Mouse (Mus musculus): ENCODE data around the gene Smarcb1. TPM values are rescaled to one million over a fixed set of nuclear protein-coding genes. Genes with fewer than 3 reads are reported as not detected.

The Smarcb1 gene
- polyA plus RNA-seq (2016; fragmentation: Nextera tagmentation; extraction: Ambion mirVana) = 252 and 264 TPM in 2 replicates

DNA sequence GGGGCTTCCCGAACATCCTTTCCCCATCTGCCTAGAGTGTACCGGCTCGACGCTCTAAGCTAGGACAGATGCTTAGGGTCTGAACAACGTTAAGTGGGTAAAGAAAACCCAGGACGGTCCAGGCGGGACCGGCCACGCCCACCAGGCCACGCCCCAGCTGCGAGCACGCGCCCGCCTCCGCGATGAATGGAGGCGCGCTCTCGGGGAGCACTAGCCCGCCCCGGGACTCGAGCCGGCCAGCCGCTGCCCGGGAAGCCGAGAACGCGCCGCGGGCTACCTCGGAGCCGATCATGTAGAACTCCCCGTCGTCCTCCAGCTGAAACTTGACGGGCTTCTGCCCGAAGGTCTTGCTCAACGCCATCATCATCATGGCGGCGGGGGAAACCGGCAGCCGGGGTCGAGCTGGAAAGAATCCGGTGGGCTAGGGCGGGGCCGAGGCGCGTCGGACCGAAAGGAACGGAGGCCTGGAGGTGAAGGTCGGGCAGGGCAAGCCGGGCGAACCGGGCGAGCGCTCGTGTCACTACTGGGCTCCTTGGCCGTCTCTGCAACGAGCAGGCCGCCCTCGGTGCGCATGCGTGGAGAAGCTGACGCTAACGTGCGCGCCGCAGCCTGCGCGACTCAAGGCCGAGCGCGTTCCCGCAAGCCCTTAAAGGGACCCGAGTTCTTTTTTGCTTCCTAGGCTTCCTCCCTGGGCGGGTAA, at the start of gene Smarcb1:
Gene Smarcb1, minus strand, starts transcription at position 592 of the 700 bp plus-strand sequence.
- WGBS = under 1% methylated on average over 75 of the region's 76 CpGs
- H3K4me1 ChIP-seq (replicated peaks) = peaks cover 51% of the 10 kb centered on the region
- no peaks in the 10 kb centered on the region for H3K27me3 ChIP-seq
- no peaks in the 10 kb centered on the region for H3K9me3 ChIP-seq
- peak within 1 kb of the TSS; percentile 94 for H3K27ac ChIP-seq
- ATAC-seq (ENCODE audit: insufficient number of reproducible peaks, insufficient read depth, low FRiP score, low TSS enrichment, low read depth) = peak; percentile 80
- peak within 1 kb of the TSS; percentile 95 for H3K9ac ChIP-seq (replicated peaks)
- peak within 1 kb of the TSS; percentile 82 for H3K4me3 ChIP-seq (replicated peaks)
- H3K4me2 ChIP-seq = peak within 1 kb of the TSS; percentile 81
- H3K36me3 ChIP-seq = peaks cover 64% of the 10 kb centered on the region

DNA sequence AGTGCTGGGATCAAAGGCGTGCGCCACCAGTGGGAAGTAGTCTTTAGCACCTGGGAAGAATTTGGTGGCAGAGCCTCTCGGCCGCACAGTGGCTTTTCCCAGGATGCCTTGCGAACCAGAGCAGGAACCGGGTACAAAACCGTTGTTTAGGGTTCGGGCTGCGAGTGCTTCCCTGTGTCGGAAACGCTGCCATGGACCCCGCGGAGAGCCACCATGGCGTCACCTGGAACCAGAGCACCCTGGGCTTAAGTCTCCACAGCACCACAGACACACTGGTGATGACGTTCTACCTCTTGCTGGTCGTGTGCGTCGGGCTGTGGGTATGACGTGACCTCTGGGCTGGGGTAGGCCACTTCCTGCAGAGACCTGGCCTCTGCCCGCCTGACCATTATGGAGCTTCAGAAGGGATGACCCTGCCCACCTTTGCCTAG, 33.0 kb upstream of the Smarcb1 start, which contains the start of gene Gm5134:
Gene Gm5134, plus strand, starts transcription at position 134 of the 431 bp plus-strand sequence.
- peak within 1 kb of the TSS; percentile 23 for H3K4me3 ChIP-seq (replicated peaks)
- peak within 1 kb of the TSS; percentile 44 for H3K4me2 ChIP-seq
- ATAC-seq (ENCODE audit: insufficient number of reproducible peaks, insufficient read depth, low FRiP score, low TSS enrichment, low read depth) = no peak
- peaks cover 33% of the 10 kb centered on the region for H3K27me3 ChIP-seq
- whole genome bisulfite sequencing = 23% methylated on average over 20 of the region's 20 CpGs
- peaks cover 11% of the 10 kb centered on the region for H3K4me1 ChIP-seq (replicated peaks)
- no peak within 1 kb of the TSS for H3K27ac ChIP-seq
- no peaks in the 10 kb centered on the region for H3K9me3 ChIP-seq
- H3K9ac ChIP-seq (replicated peaks) = peak within 1 kb of the TSS; percentile 37; the same call in 1 of the 2 replicates
- no peaks in the 10 kb centered on the region for H3K36me3 ChIP-seq

- H3K27ac ChIP-seq = no peak overlapping the region
- H3K4me3 ChIP-seq (replicated peaks) = peak overlapping the region; percentile 50
- H3K9ac ChIP-seq (replicated peaks) = peak overlapping the region; percentile 65
- 5% methylated on average over 13 of the region's 13 CpGs for WGBS
- no peaks in the 10 kb centered on the region for H3K36me3 ChIP-seq
- H3K4me2 ChIP-seq = peak overlapping the region; percentile 87
- H3K27me3 ChIP-seq = peaks cover 39% of the 10 kb centered on the region
- no peaks in the 10 kb centered on the region for H3K9me3 ChIP-seq
- 0 out of 2 replicates have a peak, but pooled peaks have one; percentile 6 for ATAC-seq (ENCODE audit: insufficient number of reproducible peaks, insufficient read depth, low FRiP score, low TSS enrichment, low read depth)
- H3K4me1 ChIP-seq (replicated peaks) = peaks cover 11% of the 10 kb centered on the region
These were observed 30.1 kb upstream of the Smarcb1 start for GRCm38 (mm10) chr10:75951424-75952050.

DNA sequence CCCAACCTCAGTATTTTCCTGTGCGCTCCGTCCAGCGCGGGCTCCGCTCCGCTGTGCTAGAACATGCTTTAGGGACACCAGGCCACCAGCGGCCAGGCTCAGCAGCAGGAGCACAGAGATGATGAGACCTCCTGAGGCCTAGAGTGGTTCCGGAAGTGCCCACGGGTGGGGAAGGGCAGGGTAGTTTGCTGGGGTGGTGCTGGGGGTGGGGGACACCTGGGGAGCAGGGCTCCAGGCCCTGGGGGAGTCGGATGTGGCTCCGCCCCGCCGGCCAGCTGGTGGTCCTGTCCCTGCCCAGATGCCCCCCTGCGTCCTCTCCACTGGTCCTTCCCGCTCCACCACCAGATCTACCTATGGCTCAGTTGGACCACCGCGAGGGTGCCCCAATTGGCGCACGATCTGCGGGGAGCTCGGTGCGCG, 29.4 kb upstream of the Smarcb1 start:
- Histone ChIP-seq H3K4me3 (replicated peaks) (peak overlapping the region; percentile 50), H3K4me1 (replicated peaks) (peaks cover 11% of the 10 kb centered on the region), H3K27ac (no peak overlapping the region), H3K4me2 (peak overlapping the region; percentile 87), H3K9ac (replicated peaks) (peak overlapping the region; percentile 65), H3K36me3 (no peaks in the 10 kb centered on the region), H3K27me3 (peaks cover 39% of the 10 kb centered on the region), H3K9me3 (no peaks in the 10 kb centered on the region)
- 0 out of 2 replicates have a peak, but pooled peaks have one; percentile 39 for ATAC-seq (ENCODE audit: insufficient number of reproducible peaks, insufficient read depth, low FRiP score, low TSS enrichment, low read depth)
- 2% methylated on average over 23 of the region's 23 CpGs for WGBS

GRCm38 (mm10) chr10:75949053-75950045, 27.9 kb upstream of the Smarcb1 start:
- no peak for ATAC-seq (ENCODE audit: insufficient number of reproducible peaks, insufficient read depth, low FRiP score, low TSS enrichment, low read depth)
- no peaks in the 10 kb centered on the region for H3K9me3 ChIP-seq
- H3K4me3 ChIP-seq (replicated peaks) = no peak overlapping the region
- no peak overlapping the region for H3K9ac ChIP-seq (replicated peaks)
- no peaks in the 10 kb centered on the region for H3K36me3 ChIP-seq
- H3K4me1 ChIP-seq (replicated peaks) = peaks cover 11% of the 10 kb centered on the region
- no peak overlapping the region for H3K27ac ChIP-seq
- no peak overlapping the region for H3K4me2 ChIP-seq
- 77% methylated on average over 22 of the region's 22 CpGs for WGBS
- H3K27me3 ChIP-seq = peaks cover 35% of the 10 kb centered on the region

DNA sequence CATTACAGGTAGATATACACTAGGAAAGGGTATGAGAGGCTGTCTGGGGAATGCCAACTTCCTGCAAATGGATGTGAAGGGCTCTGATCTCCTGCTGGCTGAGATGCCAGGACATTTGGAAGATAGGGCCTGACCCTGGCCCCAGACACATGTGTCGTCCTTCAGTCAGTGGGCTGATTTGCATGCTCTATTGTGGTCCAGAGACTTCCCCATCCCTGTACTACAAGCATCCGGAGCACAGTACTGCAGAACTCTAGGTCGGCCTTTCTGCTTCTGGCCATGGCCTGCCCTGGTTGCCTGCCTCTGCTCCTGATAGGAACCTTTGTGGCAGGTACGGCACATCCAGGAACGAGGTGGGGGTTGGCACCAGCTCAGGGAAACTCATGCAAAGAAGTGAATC, 26.7 kb upstream of the Smarcb1 start:
- Histone ChIP-seq H3K9me3 (no peaks in the 10 kb centered on the region), H3K4me1 (replicated peaks) (peaks cover 11% of the 10 kb centered on the region), H3K27me3 (peaks cover 26% of the 10 kb centered on the region), H3K4me2 (no peak overlapping the region), H3K9ac (replicated peaks) (no peak overlapping the region), H3K36me3 (no peaks in the 10 kb centered on the region), H3K4me3 (replicated peaks) (no peak overlapping the region), H3K27ac (no peak overlapping the region)
- 76% methylated on average over 5 of the region's 5 CpGs for WGBS
- no peak for ATAC-seq (ENCODE audit: insufficient number of reproducible peaks, insufficient read depth, low FRiP score, low TSS enrichment, low read depth)

GRCm38 (mm10) chr10:75945896-75946295, 24.5 kb upstream of the Smarcb1 start:
- no peak for ATAC-seq (ENCODE audit: insufficient number of reproducible peaks, insufficient read depth, low FRiP score, low TSS enrichment, low read depth)
- 82% methylated on average over 7 of the region's 7 CpGs for WGBS
- Histone ChIP-seq H3K27ac (no peak overlapping the region), H3K4me1 (replicated peaks) (peaks cover 6% of the 10 kb centered on the region), H3K9me3 (no peaks in the 10 kb centered on the region), H3K36me3 (no peaks in the 10 kb centered on the region), H3K27me3 (peaks cover 21% of the 10 kb centered on the region), H3K4me3 (replicated peaks) (no peak overlapping the region), H3K9ac (replicated peaks) (no peak overlapping the region), H3K4me2 (no peak overlapping the region)

DNA sequence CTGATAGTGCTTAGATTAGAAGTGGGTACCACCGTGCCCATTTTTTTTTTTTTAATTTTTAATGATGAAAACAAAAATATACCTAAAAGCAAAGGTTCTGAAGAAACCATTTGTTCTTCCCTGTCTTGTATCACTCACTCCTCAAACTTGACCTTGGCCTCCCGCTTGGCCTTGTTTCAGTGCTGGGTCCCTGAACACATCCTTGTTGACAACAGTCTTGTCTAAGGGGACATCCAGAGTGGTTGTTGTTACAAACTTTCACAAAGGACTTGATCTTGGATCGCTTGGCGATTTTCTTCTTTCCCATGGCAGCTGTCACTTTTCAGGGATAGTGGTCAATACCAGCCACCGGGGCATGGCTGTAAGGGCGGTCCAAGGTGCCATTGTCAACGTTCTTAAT, 23.8 kb upstream of the Smarcb1 start:
- H3K4me1 ChIP-seq (replicated peaks) = no peaks in the 10 kb centered on the region
- ATAC-seq (ENCODE audit: insufficient number of reproducible peaks, insufficient read depth, low FRiP score, low TSS enrichment, low read depth) = no peak
- no peak overlapping the region for H3K27ac ChIP-seq
- peaks cover 14% of the 10 kb centered on the region for H3K27me3 ChIP-seq
- H3K9me3 ChIP-seq = no peaks in the 10 kb centered on the region
- WGBS = 94% methylated on average over 7 of the region's 7 CpGs
- H3K9ac ChIP-seq (replicated peaks) = no peak overlapping the region
- no peaks in the 10 kb centered on the region for H3K36me3 ChIP-seq
- no peak overlapping the region for H3K4me3 ChIP-seq (replicated peaks)
- H3K4me2 ChIP-seq = no peak overlapping the region

DNA sequence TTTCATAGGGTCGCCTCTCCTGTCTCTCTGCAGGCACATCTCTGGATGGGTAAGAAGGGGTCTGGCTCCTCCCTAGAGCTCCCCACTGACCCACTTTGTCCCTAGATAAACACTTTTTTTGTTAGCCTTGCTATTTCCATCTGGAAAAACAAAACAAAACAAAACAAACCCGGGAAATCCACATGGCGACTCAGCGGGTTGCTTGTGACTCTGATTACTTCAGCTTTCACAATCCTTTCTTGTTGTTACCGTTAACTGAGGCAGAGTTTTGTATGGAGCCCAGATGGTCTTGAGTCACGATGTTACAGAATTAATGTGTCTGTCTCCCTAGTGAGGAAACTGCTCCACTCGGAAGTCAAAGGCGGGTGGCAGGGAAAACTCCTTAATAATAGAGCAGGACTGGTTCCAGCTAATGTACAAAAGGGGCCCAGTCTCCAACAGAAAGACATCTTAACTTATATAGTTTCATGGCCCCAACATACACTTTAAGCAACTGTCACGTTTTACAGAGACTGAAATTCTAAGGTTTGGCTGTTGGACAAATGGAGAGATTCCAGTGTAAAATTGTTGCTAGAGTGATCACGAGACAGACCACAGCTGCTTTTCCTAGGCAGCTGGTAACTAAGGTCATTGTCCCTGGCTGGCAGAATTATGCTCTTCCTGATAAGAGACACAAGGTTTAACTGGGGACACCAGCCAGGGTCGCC, 22.8 kb upstream of the Smarcb1 start:
- 48% methylated on average over 11 of the region's 11 CpGs for WGBS
- ATAC-seq (ENCODE audit: insufficient number of reproducible peaks, insufficient read depth, low FRiP score, low TSS enrichment, low read depth) = no peak
- Histone ChIP-seq H3K4me2 (no peak overlapping the region), H3K36me3 (no peaks in the 10 kb centered on the region), H3K4me1 (replicated peaks) (no peaks in the 10 kb centered on the region), H3K9me3 (no peaks in the 10 kb centered on the region), H3K27me3 (peaks cover 8% of the 10 kb centered on the region; the same call in 1 of the 2 replicates), H3K4me3 (replicated peaks) (no peak overlapping the region), H3K9ac (replicated peaks) (no peak overlapping the region), H3K27ac (no peak overlapping the region)

DNA sequence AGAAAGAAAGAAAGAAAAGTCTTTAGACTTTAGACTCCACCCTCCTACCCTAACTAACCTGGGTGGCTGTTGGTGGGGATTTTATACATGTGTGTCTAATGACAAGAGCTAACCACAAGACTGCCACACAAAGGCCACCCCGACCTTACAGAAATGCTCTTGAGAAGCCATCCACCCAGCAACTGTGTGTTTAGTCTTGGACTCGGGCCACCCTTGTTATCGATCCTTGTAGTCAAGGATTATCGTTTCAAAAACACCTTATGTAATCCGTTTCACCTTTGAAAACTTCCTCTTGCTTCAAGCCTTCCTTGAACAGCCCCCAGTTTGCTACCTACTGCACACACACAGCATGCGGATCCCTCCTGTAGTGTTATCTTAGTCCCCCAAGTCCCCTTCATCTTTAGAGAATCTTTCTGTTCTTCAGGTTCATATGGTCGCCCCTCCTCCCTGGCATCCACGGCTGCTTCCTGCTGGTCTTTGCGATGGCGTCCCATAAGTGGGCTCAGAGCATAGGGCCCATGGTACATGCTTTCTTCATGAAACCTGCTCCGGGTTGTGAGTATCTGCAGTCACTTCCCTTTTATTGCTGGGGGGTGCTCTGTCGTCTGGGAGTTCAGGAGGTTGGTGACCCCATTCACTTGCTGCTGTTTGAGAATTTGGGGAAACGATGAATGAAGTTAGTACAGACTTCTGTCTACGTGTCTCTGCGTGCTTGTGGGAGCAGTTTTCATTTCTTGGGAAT, 21.5 kb upstream of the Smarcb1 start, which contains the start of gene Vpreb3:
Gene Vpreb3, plus strand, starts transcription at position 322 of the 742 bp plus-strand sequence.
- 84% methylated on average over 15 of the region's 15 CpGs for WGBS
- Histone ChIP-seq H3K4me1 (replicated peaks) (no peaks in the 10 kb centered on the region), H3K36me3 (no peaks in the 10 kb centered on the region), H3K9me3 (no peaks in the 10 kb centered on the region), H3K4me2 (no peak within 1 kb of the TSS), H3K27me3 (peaks cover 12% of the 10 kb centered on the region), H3K27ac (no peak within 1 kb of the TSS), H3K4me3 (replicated peaks) (no peak within 1 kb of the TSS), H3K9ac (replicated peaks) (no peak within 1 kb of the TSS)
- no peak for ATAC-seq (ENCODE audit: insufficient number of reproducible peaks, insufficient read depth, low FRiP score, low TSS enrichment, low read depth)

All from limb, embryonic 12.5 days (tissue).